Mouse (Mus musculus) megakaryocyte-erythroid progenitor cell, adult 5-6 weeks (primary cell): Measurements from ENCODE around the gene Dctpp1. TPM values are rescaled to one million over a fixed set of nuclear protein-coding genes. Genes with fewer than 3 reads are reported as not detected.

Experiments used
- ATAC-seq: replicated peaks from 2 replicates; pipeline ENCODE4 v1.8.0; 2016; ENCODE audit warnings: mild to moderate bottlenecking, inconsistent platforms; ENCODE audit not compliant: severe bottlenecking, poor library complexity, low FRiP score, low TSS enrichment
- total RNA-seq, 2 experiments: library from RNA; stranded (forward) in 1 of 2; stranded (reverse) in 1 of 2; fragments of 200-1000, 215-1000 nt in 1 of 2; fragments of >200 nt in 1 of 2; fragmentation: Nextera tagmentation in 1 of 2; gene quantifications; 2 replicates each; pipeline ENCODE4 v1.2.3; 2014 to 2017

Dctpp1 gene
- total RNA-seq, 2 experiments from 2014 or later, result 48.2 to 138 TPM

DNA sequence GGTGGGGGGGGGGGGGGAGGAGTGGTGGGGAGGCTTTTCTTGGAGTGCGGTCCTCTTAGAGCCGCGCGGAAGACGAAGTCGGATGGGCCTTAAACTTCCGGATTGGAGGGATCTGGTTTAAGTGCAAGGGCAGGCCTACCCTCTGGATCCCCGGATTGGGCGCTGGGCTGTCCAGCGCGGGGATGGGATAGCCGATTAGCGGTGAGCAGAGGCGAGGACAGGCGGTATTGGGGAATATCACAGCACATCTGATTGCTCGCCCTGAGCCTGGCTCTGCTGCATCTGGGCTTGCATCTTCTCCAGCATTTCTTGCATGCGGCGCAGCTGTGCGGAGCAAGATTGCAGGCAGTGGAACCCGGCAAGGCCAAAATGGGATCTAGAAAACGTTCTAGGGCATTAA, 46.0 kb downstream of the Dctpp1 start:
- no peak for ATAC-seq

DNA sequence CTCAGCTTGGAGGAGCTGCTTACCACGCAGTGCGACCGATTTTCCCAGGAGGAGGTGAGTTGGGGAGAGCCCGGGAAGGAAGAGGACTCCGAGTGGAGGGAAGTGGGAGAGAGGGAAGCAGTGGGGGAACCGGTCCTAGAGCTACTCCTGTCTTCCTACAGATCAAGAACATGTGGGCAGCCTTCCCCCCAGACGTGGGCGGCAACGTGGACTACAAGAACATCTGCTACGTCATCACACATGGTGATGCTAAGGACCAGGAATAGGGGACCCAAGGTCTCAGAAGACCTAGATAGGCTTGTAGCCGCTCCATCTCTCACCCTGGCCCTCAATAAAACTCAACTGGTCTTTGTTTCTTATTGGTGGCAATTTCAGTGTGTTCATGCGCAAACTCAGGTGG, 46.6 kb downstream of the Dctpp1 start:
- ATAC-seq, result no peak

DNA sequence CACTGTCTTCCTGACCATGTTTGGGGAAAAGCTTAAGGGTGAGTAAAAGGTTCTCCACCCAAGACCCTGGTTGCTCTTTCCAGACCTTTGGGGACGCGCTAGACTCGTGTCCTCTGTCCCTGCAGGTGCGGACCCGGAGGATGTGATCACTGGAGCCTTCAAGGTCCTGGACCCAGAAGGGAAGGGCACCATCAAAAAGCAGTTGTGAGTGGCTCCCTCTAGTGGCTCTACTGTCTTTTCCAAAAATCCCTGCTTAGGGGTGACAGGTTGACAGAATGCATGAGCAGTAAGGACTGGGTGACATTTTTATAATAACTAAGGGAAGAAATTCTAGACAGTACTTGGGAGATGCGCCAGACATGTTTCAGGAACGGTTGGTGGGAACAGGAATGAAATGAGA, 47.0 kb downstream of the Dctpp1 start:
- no peak for ATAC-seq

DNA sequence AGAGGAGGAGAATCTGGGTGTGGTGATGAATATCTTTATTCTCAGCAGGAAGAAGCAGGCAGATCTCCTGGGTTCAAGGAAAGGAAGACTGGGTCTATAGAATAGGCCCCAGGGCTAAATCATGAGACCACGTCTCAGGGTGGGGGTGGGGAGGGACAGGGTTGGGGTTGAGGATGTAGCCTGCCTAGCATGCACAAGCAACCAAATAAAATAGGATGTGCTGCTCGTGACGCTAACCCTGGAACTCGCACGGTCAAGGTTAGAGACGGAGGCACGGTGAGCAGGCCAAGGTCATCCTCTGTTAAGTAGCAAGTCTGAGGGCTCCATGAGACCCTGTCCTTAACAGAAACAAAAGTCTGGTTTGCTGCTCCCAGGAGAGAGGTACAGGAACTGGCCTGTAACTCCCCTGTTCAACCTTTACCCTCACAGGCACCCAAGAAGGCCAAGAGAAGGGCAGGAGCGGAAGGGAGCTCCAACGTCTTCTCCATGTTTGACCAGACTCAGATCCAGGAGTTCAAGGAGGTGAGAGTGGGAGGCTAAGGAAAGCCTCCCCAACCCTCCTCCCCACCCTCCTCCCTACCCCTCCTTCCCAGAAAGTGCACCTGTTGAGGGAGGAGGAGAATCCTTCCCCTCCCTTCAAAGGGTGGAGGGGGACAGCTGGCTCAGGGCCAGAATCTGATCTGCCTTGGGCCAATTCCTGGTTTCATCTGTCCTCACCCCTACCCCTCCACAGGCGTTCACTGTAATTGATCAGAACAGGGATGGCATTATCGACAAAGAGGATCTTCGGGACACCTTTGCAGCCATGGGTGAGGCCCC, 47.9 kb downstream of the Dctpp1 start:
- ATAC-seq, result no peak

DNA sequence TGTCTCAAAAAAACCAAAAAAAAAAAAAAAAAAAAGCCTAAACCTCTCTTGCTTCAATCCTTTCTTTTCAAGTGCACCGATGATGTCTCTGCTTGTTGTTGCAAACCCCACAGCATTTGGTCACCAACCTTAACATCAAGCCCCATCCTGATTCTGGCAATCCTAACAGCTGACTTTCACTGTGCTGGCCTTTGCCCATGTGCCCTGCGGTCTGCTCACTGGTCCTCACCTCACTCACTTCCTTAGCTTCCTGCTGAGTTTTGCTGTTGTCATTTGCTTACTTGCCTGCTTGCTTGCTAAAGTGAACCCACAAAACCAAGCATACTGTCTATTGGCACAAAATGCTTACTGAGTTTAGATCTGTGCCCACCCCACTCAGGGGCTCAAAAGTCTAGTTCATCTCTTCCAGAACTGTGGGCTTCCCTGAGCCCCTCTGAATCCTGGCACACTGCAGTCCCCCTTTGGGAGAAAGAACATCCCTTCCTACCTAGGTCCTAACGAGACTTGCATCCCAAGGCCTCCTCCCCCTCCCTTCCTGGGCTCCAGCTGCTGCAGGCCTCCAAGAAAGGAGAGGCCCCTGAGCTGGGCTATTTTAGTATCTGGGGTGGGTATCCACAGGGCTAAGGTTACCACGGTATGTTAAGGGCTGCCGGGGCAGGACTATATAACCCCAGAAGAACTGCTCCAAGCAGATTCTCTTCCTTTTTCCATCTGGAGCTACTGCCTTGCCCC, 49.3 kb downstream of the Dctpp1 start:
- ATAC-seq, result no peak

DNA sequence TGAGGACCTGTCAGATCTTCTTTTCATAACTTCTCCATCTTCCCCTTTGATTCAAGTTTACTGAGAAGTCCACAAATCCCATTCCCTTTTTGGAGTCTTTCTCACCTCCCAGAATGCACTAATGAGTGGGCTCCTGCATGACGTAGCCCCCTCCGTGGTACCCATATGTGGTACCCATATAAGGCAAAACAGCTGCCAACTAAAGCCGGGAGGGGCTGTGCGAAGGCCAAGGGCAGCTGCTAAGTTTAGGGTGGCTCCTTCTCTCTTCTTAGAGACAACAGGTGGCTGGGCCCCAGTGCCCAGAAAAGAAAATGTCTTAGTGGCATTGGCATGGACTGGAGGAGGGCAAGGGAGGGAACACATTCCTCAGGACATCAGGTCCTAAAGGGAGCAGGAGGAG, 50.2 kb downstream of the Dctpp1 start:
- no peak for ATAC-seq

DNA sequence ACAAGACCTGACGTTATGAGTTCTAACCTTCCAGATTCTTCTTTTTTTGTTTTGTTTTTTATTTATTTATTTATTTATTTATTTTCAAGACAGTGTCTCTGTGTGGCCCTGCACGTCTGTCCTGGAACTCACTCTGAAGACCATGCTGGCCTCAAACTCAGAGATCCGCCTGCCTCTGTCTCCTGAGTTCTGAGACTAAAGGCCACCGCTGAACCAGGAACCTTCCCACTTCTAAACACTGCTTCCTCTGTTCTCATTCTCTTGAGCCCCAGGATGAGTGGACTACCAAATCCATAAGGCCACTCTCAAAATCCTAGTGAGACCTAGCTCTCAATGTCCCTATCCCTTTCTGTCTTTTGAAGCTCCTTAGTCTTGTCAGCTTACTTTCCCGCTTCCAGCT, 50.7 kb downstream of the Dctpp1 start:
- ATAC-seq, result no peak

DNA sequence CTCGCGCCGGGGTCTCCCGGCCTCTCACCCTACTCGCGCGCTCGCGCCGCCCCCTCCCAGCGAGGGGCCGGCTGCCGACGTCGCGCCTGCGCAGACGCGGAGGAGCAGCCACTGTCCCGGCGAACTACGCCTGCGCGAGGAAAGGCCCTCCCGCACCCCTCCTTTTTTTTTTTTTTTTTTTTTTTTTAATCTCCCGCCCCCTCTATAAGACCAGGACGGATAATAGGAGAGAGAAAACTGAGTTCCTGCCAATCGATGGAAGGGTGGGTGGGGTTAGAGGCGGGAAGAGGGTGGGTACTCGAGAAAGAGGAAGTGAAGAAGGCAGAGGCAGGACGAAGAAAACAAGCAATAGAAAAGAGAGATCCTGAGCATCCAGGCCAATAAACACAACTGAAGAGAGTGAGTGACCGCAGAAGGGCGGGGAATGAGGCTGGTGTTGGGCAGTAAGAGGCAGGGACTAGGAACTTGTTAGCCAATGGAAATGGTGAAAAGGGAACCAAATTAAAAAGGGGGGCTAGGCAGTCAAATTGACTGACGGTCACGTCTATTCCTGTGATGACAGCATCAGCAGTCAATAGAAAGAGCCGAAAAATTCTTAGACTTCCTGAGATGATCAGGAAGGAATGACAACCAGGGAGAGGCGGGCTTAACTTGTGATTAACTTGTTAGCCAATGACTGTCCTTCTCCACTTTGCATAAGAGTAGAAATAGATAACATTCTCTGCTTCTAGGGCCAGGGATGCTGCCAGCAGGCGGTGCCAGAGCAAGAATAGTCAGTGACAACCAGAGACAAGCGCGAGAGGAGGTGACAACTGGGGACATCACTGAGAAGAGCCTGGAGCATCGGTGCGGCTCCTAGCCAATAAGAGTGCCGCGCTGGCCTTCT, 51.7 kb downstream of the Dctpp1 start, which contains the start of gene Mylpf:
Gene Mylpf, plus strand, starts transcription at position 338 of the 886 bp plus-strand sequence.
- ATAC-seq, result peak; percentile 85

DNA sequence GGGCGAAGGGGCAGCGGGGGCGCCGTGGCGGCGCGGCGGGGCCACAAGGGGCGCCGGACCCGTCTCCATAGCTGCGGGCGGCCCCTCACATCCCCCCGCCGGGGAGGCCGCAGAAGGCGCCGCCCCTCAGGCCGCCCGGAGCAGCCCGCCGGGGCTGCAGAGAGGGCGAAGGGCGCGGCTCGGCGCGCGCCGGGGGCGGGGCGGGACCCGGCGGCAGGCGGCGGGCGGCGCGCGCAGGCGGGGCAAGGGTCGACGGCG, 52.3 kb downstream of the Dctpp1 start, which contains the start of gene Tbc1d10b:
Gene Tbc1d10b, minus strand, starts transcription at position 174 of the 258 bp plus-strand sequence.
- ATAC-seq, result no peak

DNA sequence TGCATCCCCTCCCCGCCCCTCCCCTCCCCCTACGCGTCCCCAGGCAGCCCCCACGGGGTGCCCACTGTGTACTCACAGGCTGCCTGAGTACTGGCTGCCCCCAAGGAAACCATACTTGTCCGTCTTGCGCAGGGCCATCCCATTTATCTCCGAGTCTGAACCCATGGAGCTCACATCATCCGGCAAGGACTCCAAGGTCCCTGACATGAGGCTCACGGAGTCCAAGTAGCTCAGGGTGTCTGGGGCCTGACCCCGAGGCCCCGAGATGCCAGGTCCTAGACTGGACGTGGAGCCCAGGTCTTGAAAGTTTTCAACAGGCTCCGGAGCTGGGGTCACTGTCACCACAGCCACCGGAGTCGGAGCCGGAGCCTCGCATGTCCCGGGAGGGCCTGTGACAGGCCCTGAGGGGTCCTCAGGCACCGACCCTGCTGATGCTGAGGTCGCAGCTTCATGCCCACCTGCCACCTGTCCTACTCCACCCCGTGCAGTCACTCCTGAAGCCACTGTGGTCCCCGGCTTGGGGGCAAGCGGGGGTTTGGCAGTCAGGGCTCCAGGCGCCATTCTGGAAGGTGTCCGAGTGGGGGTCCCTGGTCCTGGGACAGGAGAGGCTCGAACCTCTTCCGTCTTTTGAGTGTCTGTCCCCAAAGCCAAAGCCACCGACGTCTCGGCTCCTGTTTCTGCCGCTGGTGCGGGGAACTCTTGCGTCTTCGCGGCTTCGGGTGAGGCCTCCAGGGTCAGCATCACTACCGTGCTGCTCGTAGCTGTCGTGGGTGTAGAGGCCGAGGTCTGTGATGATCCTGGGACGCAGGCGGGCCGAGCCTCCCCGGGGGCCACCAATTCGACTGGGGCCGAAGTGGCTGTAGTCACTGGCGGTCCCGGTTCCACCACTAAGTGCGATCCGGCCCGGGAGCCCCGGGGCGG, 52.9 kb downstream of the Dctpp1 start:
- no peak for ATAC-seq

Other genes with a start within 250 kb of the Dctpp1 start
- 5.6 and 7.9 TPM in 2 replicates for gene Mvp, start 246.1 kb downstream of the Dctpp1 start, total RNA-seq (2014; fragmentation: Nextera tagmentation)
- 13.5 and 19.7 TPM in 2 replicates for gene Mvp, start 246.1 kb downstream of the Dctpp1 start, total RNA-seq (2017)
- gene Pagr1b, start 244.2 kb downstream of the Dctpp1 start, total RNA-seq (2014; fragmentation: Nextera tagmentation), result 0.66 TPM in 1 of 2 replicates, not detected in the other
- 4.5 and 8.7 TPM in 2 replicates for gene Pagr1b, start 244.2 kb downstream of the Dctpp1 start, total RNA-seq (2017)
- 62.5 and 66.9 TPM in 2 replicates for gene Pagr1a, start 243.4 kb downstream of the Dctpp1 start, total RNA-seq (2014; fragmentation: Nextera tagmentation)
- 24.5 TPM in 1 of 2 replicates, not detected in the other for gene Pagr1a, start 243.4 kb downstream of the Dctpp1 start, total RNA-seq (2017)
- 0.47 and 3.3 TPM in 2 replicates for gene Gm42742, start 239.6 kb downstream of the Dctpp1 start, total RNA-seq (2014; fragmentation: Nextera tagmentation)
- 22.6 TPM in 1 of 2 replicates, not detected in the other for gene Gm42742, start 239.6 kb downstream of the Dctpp1 start, total RNA-seq (2017)
- gene Prrt2, start 239.5 kb downstream of the Dctpp1 start, total RNA-seq (2014; fragmentation: Nextera tagmentation), result 0.74 and 2.0 TPM in 2 replicates
- 0.80 and 2.3 TPM in 2 replicates for gene Prrt2, start 239.5 kb downstream of the Dctpp1 start, total RNA-seq (2017)
- gene Maz, start 233.7 kb downstream of the Dctpp1 start, total RNA-seq (2014; fragmentation: Nextera tagmentation), result 256 and 270 TPM in 2 replicates
- gene Maz, start 233.7 kb downstream of the Dctpp1 start, total RNA-seq (2017), result 54.2 and 70.0 TPM in 2 replicates
- 68.1 and 120 TPM in 2 replicates for gene Kif22, start 218.2 kb downstream of the Dctpp1 start, total RNA-seq (2014; fragmentation: Nextera tagmentation)
- 56.1 and 67.7 TPM in 2 replicates for gene Kif22, start 218.2 kb downstream of the Dctpp1 start, total RNA-seq (2017)
- 61.9 and 97.7 TPM in 2 replicates for gene Zg16, start 173.4 kb downstream of the Dctpp1 start, total RNA-seq (2014; fragmentation: Nextera tagmentation)
- 27.8 and 47.2 TPM in 2 replicates for gene Zg16, start 173.4 kb downstream of the Dctpp1 start, total RNA-seq (2017)
- gene AI467606, start 169.3 kb downstream of the Dctpp1 start, total RNA-seq (2014; fragmentation: Nextera tagmentation), result 17.6 and 18.5 TPM in 2 replicates
- gene AI467606, start 169.3 kb downstream of the Dctpp1 start, total RNA-seq (2017), result 14.2 and 17.9 TPM in 2 replicates
- 4.4 and 8.2 TPM in 2 replicates for gene Qprt, start 138.5 kb downstream of the Dctpp1 start, total RNA-seq (2014; fragmentation: Nextera tagmentation)
- 1.7 and 5.3 TPM in 2 replicates for gene Qprt, start 138.5 kb downstream of the Dctpp1 start, total RNA-seq (2017)
- gene Spn, start 122.9 kb downstream of the Dctpp1 start, total RNA-seq (2014; fragmentation: Nextera tagmentation), result 134 and 142 TPM in 2 replicates
- 294 and 351 TPM in 2 replicates for gene Spn, start 122.9 kb downstream of the Dctpp1 start, total RNA-seq (2017)
- gene Cd2bp2, start 64.7 kb downstream of the Dctpp1 start, total RNA-seq (2014; fragmentation: Nextera tagmentation), result 49.6 and 54.8 TPM in 2 replicates
- 51.8 and 63.3 TPM in 2 replicates for gene Cd2bp2, start 64.7 kb downstream of the Dctpp1 start, total RNA-seq (2017)
- 25.5 and 35.8 TPM in 2 replicates for gene Tbc1d10b, start 52.2 kb downstream of the Dctpp1 start, total RNA-seq (2014; fragmentation: Nextera tagmentation)
- gene Tbc1d10b, start 52.2 kb downstream of the Dctpp1 start, total RNA-seq (2017), result 23.9 and 41.0 TPM in 2 replicates
- gene Mylpf, start 51.8 kb downstream of the Dctpp1 start, total RNA-seq (2014; fragmentation: Nextera tagmentation), result 36.1 and 48.6 TPM in 2 replicates
- gene Mylpf, start 51.8 kb downstream of the Dctpp1 start, total RNA-seq (2017), result 22.2 and 30.8 TPM in 2 replicates
- 17.0 and 18.3 TPM in 2 replicates for gene Zfp553, start 27.6 kb downstream of the Dctpp1 start, total RNA-seq (2014; fragmentation: Nextera tagmentation)
- 22.7 and 31.7 TPM in 2 replicates for gene Zfp553, start 27.6 kb downstream of the Dctpp1 start, total RNA-seq (2017)
- gene Sept1, start 27.6 kb downstream of the Dctpp1 start, total RNA-seq (2014; fragmentation: Nextera tagmentation), result 41.3 and 47.7 TPM in 2 replicates
- 24.8 and 25.5 TPM in 2 replicates for gene Sept1, start 27.6 kb downstream of the Dctpp1 start, total RNA-seq (2017)
- 15.1 and 16.6 TPM in 2 replicates for gene Zfp771, start 16.4 kb downstream of the Dctpp1 start, total RNA-seq (2014; fragmentation: Nextera tagmentation)
- gene Zfp771, start 16.4 kb downstream of the Dctpp1 start, total RNA-seq (2017), result 13.6 and 14.1 TPM in 2 replicates
- gene Sephs2, start 13.3 kb upstream of the Dctpp1 start, total RNA-seq (2014; fragmentation: Nextera tagmentation), result 61.7 and 74.2 TPM in 2 replicates
- gene Sephs2, start 13.3 kb upstream of the Dctpp1 start, total RNA-seq (2017), result 115 and 130 TPM in 2 replicates
- gene Itgal, start 35.6 kb upstream of the Dctpp1 start, total RNA-seq (2014; fragmentation: Nextera tagmentation), result 5.5 and 11.4 TPM in 2 replicates
- gene Itgal, start 35.6 kb upstream of the Dctpp1 start, total RNA-seq (2017), result 2.6 and 4.6 TPM in 2 replicates
- gene Zfp768, start 84.9 kb upstream of the Dctpp1 start, total RNA-seq (2014; fragmentation: Nextera tagmentation), result 3.5 and 8.4 TPM in 2 replicates
- 3.0 and 4.4 TPM in 2 replicates for gene Zfp768, start 84.9 kb upstream of the Dctpp1 start, total RNA-seq (2017)
- 7.7 and 8.3 TPM in 2 replicates for gene Zfp747, start 115.3 kb upstream of the Dctpp1 start, total RNA-seq (2014; fragmentation: Nextera tagmentation)
- gene Zfp747, start 115.3 kb upstream of the Dctpp1 start, total RNA-seq (2017), result 4.0 and 10.9 TPM in 2 replicates
- 2.3 and 4.0 TPM in 2 replicates for gene 9130019O22Rik, start 126.5 kb upstream of the Dctpp1 start, total RNA-seq (2014; fragmentation: Nextera tagmentation)
- 3.6 and 4.8 TPM in 2 replicates for gene 9130019O22Rik, start 126.5 kb upstream of the Dctpp1 start, total RNA-seq (2017)
- 3.1 and 8.6 TPM in 2 replicates for gene E430018J23Rik, start 132.9 kb upstream of the Dctpp1 start, total RNA-seq (2014; fragmentation: Nextera tagmentation)
- gene E430018J23Rik, start 132.9 kb upstream of the Dctpp1 start, total RNA-seq (2017), result 7.8 TPM in 2 replicates
- gene Zfp764, start 146.1 kb upstream of the Dctpp1 start, total RNA-seq (2014; fragmentation: Nextera tagmentation), result 1.8 and 6.5 TPM in 2 replicates
- gene Zfp764, start 146.1 kb upstream of the Dctpp1 start, total RNA-seq (2017), result 3.7 and 4.2 TPM in 2 replicates
- gene Zfp688, start 161.4 kb upstream of the Dctpp1 start, total RNA-seq (2014; fragmentation: Nextera tagmentation), result 6.9 and 14.9 TPM in 2 replicates
- 6.8 and 11.2 TPM in 2 replicates for gene Zfp688, start 161.4 kb upstream of the Dctpp1 start, total RNA-seq (2017)
- gene Zfp689, start 188.4 kb upstream of the Dctpp1 start, total RNA-seq (2014; fragmentation: Nextera tagmentation), result 3.6 and 5.8 TPM in 2 replicates
- 2.0 and 2.5 TPM in 2 replicates for gene Zfp689, start 188.4 kb upstream of the Dctpp1 start, total RNA-seq (2017)
- 76.2 and 109 TPM in 2 replicates for gene Prr14, start 198.9 kb upstream of the Dctpp1 start, total RNA-seq (2014; fragmentation: Nextera tagmentation)
- gene Prr14, start 198.9 kb upstream of the Dctpp1 start, total RNA-seq (2017), result 33.1 and 34.2 TPM in 2 replicates
- 86.2 and 111 TPM in 2 replicates for gene Fbrs, start 218.5 kb upstream of the Dctpp1 start, total RNA-seq (2014; fragmentation: Nextera tagmentation)
- gene Fbrs, start 218.5 kb upstream of the Dctpp1 start, total RNA-seq (2017), result 11.8 and 17.7 TPM in 2 replicates